ENCODE assay signal across 8 mouse cellular contexts in the genomic region with DNA sequence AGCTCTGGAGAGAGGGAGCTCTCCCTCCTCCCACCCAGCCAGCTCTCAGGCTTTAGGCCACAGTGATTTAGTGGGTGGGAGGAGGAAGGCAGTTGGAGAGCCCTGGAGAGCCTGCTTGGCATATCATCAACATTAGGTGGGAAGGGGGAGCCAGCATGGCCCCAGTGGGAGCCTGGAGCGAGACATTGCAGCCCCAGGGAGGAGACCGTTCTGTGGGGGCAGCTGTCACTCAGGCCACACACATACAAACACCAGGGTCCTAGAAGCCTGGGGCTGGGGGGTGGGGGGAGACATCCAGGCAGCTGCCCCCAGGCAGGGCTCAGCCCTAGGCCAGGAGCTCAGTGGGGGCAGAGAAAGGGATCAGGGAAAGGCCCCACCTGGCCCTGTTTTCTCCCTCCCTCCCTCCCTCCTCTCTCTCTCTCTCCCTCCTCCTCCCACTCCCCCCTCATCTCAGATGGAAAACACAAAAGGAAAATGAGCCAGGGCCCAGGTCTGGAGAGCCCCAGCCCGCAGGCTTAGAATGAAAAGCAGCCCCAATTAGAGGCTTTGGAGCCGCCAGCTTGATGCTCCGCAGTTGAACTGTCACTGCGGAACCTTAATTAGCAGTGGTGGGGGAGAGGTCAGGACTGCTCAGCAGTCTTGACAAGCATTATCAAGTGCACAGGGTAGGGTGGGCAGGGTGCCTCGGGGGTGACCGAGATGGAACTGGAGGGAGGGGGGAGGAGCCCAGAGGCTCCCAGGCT.
DNase-seq lines count a peak whose midpoint lies in the region; ATAC-seq and TF ChIP-seq lines count a peak whose summit lies in the region.

No protein-coding gene starts in this region.

- DNase-seq in layer of hippocampus, adult 2 months (ENCODE audit: low spot score in 2 of 2): peak in 1 of 2 experiments; percentile 41
- no peak for DNase-seq in layer of hippocampus, adult 9-11 months
- peak; percentile 80 for DNase-seq in forebrain, embryonic 10.5 days (ENCODE audit: extremely low spot score, low spot score)
- DNase-seq in retina, postnatal 7 days (ENCODE audit: low read depth, low spot score): peak; percentile 65
- DNase-seq in ovary, adult 18-20 months (ENCODE audit: low spot score): no peak
- DNase-seq in layer of hippocampus, adult 9-10 months (ENCODE audit: low spot score): no peak
- no peak for DNase-seq in cerebellum, postnatal 36 days

- peaks cover 45% of the 10 kb centered on the region for H3K27me3 ChIP-seq in forebrain, embryonic 10.5 days (ENCODE audit: poor library complexity, severe bottlenecking)
- H3K27me3 ChIP-seq in liver, embryonic 12.5 days (replicated peaks): no peaks in the 10 kb centered on the region

- WGBS in forebrain, embryonic 10.5 days: 4% methylated on average over 8 of the region's 8 CpGs
- 31% methylated on average over 7 of the region's 8 CpGs for WGBS in liver, embryonic 12.5 days (ENCODE audit: insufficient replicate concordance)

- ATAC-seq in liver, embryonic 12.5 days: peak; percentile 66

- H3K27ac ChIP-seq in layer of hippocampus, adult 2 months: peak overlapping the region; percentile 86
- peak overlapping the region; percentile 92 for H3K27ac ChIP-seq in forebrain, embryonic 10.5 days
- H3K27ac ChIP-seq in liver, embryonic 12.5 days: peak overlapping the region; percentile 74

- H3K36me3 ChIP-seq in forebrain, embryonic 10.5 days (replicated peaks): no peaks in the 10 kb centered on the region
- H3K36me3 ChIP-seq in liver, embryonic 12.5 days: no peaks in the 10 kb centered on the region

- peak overlapping the region; percentile 20 for H3K4me2 ChIP-seq in liver, embryonic 12.5 days

- H3K4me1 ChIP-seq in forebrain, embryonic 10.5 days: peaks cover 92% of the 10 kb centered on the region
- H3K4me1 ChIP-seq in liver, embryonic 12.5 days: peaks cover 89% of the 10 kb centered on the region

- H3K9me3 ChIP-seq in forebrain, embryonic 10.5 days: no peaks in the 10 kb centered on the region
- H3K9me3 ChIP-seq in liver, embryonic 12.5 days (replicated peaks): no peaks in the 10 kb centered on the region

- peak overlapping the region; percentile 27; the same call in 1 of the 2 replicates for H3K9ac ChIP-seq in liver, embryonic 12.5 days

- no peak overlapping the region for H3K4me3 ChIP-seq in layer of hippocampus, adult 2 months
- peak overlapping the region; percentile 33 for H3K4me3 ChIP-seq in forebrain, embryonic 10.5 days
- no peak overlapping the region for H3K4me3 ChIP-seq in liver, embryonic 12.5 days

- no peak for TF ChIP-seq CTCF in layer of hippocampus, adult 2 months (conservative IDR thresholded peaks at IDR 0.05)

Comparison
In these comparisons a context has a peak if more than half of its experiments do, and no peak if none do; other contexts are left out.
1. DNase-seq: peak in forebrain, embryonic 10.5 days (single experiment) and retina, postnatal 7 days (single experiment); none in layer of hippocampus, adult 9-11 months (single experiment), ovary, adult 18-20 months (single experiment), layer of hippocampus, adult 9-10 months (single experiment) and cerebellum, postnatal 36 days (0 of 2).
2. Peak in every context shown above with its lines, with median percentiles within 50 percentile points of each other: H3K27ac ChIP-seq.